Mouse (Mus musculus): ENCODE results near the gene Pard3b. TPM values are rescaled to one million over a fixed set of nuclear protein-coding genes. Genes with fewer than 3 reads are reported as not detected.

The Pard3b gene
- polyA plus RNA-seq, 1 experiment from 2014 or later, result 7.2 TPM

DNA sequence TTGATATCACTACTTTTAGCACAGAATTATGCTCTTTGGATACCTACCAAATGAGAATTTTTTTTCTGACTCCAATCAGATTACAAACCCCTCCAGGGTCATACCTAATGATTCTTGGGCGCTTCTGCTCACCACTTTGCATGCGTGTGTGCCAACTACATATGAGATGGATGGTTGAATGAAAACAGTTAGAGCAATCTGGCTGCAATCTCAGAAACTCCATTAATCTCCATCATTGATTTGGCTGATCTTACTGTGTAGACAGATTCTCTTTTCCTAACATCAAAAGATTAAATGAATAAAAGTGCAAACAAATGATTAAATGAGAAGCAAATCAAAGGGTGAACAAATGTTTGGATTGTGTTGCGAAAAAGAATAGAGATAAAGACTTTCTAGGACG, 615.7 kb downstream of the Pard3b start:
- DNase-seq (ENCODE audit: extremely low spot score, low spot score), result no peak
- WGBS, result 82% methylated on average over 4 of the region's 4 CpGs
- H3K4me3 ChIP-seq, result no peak overlapping the region
- H3K27me3 ChIP-seq (ENCODE audit: poor library complexity, severe bottlenecking), result no peaks in the 10 kb centered on the region
- H3K9me3 ChIP-seq, result no peaks in the 10 kb centered on the region
- H3K36me3 ChIP-seq (replicated peaks), result no peaks in the 10 kb centered on the region
- H3K4me1 ChIP-seq, result no peaks in the 10 kb centered on the region
- no peak overlapping the region for H3K27ac ChIP-seq

DNA sequence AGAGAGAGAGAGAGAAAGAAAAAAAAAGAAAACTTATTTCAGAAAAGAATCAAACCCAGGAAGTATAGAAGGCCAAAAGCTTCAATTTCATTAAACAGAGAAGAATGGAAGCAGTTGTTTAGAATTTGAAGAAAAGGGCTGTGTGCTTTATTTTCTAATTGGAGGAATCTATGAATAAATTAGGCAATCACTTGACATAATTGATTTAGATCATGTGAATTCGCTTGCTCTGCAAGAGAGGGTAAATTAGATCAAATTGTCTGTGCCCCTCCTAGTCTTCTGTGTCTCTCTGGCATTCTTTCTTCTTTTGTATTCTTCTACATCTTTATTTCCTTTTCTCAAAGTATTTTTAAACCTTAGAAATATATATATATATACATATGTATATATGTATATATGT, 616.3 kb downstream of the Pard3b start:
- no peaks in the 10 kb centered on the region for H3K4me1 ChIP-seq
- no peaks in the 10 kb centered on the region for H3K27me3 ChIP-seq (ENCODE audit: poor library complexity, severe bottlenecking)
- H3K27ac ChIP-seq, result no peak overlapping the region
- H3K4me3 ChIP-seq, result no peak overlapping the region
- H3K9me3 ChIP-seq, result no peaks in the 10 kb centered on the region
- DNase-seq (ENCODE audit: extremely low spot score, low spot score), result no peak
- no peaks in the 10 kb centered on the region for H3K36me3 ChIP-seq (replicated peaks)
- WGBS, result 79% methylated on average over 1 of the region's 1 CpGs

DNA sequence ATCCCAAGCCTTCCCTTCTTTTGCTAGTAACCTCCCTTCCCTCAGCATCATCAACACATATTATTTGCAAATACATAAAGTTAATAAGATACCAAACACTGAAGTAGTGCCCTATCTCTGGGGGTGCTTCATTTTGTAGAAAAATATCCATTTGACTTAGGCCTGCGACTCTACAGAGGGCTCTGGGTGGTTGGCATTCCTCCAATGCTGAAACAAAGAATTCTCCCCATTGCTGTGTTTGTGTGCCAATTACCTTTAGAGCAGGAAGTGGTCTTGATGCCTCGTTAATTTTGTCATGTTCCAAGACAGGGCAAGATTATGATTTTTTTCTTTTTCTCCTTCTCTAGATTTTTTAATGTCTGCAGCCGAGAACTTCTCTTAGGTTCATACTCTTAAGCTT, 637.8 kb downstream of the Pard3b start:
- Histone ChIP-seq H3K36me3 (replicated peaks) (no peaks in the 10 kb centered on the region), H3K9me3 (no peaks in the 10 kb centered on the region), H3K27ac (no peak overlapping the region), H3K4me3 (no peak overlapping the region), H3K27me3 (ENCODE audit: poor library complexity, severe bottlenecking) (no peaks in the 10 kb centered on the region), H3K4me1 (peaks cover 7% of the 10 kb centered on the region)
- WGBS, result 79% methylated on average over 3 of the region's 3 CpGs
- no peak for DNase-seq (ENCODE audit: extremely low spot score, low spot score)

DNA sequence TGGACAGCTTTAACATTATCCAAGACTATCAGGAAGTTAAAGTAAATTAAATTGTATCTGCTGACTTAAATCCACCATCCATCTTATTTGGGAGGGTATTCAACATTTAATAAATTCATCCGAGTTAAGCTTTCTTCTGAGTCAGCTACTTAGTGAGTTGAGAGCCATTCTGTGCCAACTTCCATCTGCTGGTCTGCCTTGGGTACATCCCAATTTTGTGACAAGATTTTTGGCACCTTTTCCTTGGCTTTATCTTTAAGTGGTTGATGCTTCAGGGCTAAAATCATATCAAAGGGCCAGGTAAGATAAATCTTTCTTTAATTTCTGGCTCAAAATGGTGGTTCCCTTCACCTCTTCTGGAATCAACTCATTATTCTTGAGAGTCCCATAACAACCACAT, 640.0 kb downstream of the Pard3b start:
- 88% methylated on average over 1 of the region's 1 CpGs for WGBS
- H3K36me3 ChIP-seq (replicated peaks), result no peaks in the 10 kb centered on the region
- H3K9me3 ChIP-seq, result no peaks in the 10 kb centered on the region
- H3K4me3 ChIP-seq, result no peak overlapping the region
- H3K4me1 ChIP-seq, result no peaks in the 10 kb centered on the region
- no peak for DNase-seq (ENCODE audit: extremely low spot score, low spot score)
- H3K27me3 ChIP-seq (ENCODE audit: poor library complexity, severe bottlenecking), result no peaks in the 10 kb centered on the region
- H3K27ac ChIP-seq, result no peak overlapping the region

DNA sequence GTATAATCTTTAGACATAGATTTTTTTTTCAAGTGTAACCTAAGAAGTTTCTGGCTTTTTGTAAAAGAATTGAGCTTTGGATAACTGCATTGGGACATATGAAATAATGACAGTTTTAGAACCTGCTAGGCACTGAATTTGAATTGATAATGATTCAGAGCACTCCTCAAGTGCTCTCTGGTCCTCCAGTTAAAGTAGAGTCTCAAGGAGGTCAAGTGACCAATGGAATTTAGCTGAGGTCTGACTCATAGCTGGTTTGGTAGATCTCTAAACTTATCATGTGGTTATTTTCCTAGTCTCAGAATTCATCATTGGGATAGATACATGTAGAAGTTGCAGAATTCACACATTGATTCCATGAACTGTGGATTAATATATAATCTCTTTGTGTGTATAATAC, 642.0 kb downstream of the Pard3b start:
- no peak for DNase-seq (ENCODE audit: extremely low spot score, low spot score)
- no peaks in the 10 kb centered on the region for H3K9me3 ChIP-seq
- H3K36me3 ChIP-seq (replicated peaks), result no peaks in the 10 kb centered on the region
- H3K4me3 ChIP-seq, result no peak overlapping the region
- H3K4me1 ChIP-seq, result no peaks in the 10 kb centered on the region
- H3K27me3 ChIP-seq (ENCODE audit: poor library complexity, severe bottlenecking), result no peaks in the 10 kb centered on the region
- H3K27ac ChIP-seq, result no peak overlapping the region

DNA sequence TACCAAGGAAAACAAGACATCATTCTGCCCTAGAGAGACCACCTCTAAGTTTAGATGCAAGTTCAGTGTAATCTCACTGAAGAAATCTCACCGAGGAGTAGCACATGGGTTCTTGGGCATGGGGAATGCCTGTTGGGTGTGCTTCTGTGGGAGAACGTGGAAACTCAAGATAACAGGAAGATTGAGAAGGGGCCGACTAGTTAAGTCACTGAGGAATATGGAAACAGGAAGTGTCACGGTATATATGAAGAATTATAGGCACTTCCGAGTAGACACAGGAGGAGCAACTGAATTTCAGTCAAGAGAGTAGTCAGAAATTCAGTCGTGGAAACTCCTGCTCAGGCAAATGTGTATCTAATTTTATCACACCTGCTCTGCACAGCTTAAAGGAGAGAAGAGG, 644.2 kb downstream of the Pard3b start:
- no peaks in the 10 kb centered on the region for H3K9me3 ChIP-seq

DNA sequence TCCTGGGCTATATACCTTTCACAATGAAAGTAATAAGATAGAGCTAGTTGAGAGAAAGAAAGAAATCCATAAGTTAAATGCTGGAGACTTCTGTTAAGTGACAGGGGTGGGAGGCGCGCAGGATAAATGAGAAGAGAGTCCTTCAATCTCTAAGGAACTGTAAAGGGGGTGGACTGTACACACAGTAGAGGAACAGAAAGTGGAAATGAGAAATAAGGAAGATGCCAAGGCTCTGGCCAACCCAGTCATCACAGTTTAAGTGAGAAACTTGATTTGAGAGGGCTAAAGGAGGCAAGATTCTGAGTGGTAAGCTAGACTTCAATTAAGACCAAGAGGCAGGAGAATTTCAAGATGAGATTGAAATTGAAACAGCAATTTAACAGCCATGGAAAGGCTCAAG, 645.0 kb downstream of the Pard3b start:
- 96% methylated on average over 2 of the region's 2 CpGs for WGBS
- no peaks in the 10 kb centered on the region for H3K36me3 ChIP-seq (replicated peaks)
- DNase-seq (ENCODE audit: extremely low spot score, low spot score), result no peak
- no peak overlapping the region for H3K27ac ChIP-seq
- H3K9me3 ChIP-seq, result no peaks in the 10 kb centered on the region
- no peaks in the 10 kb centered on the region for H3K27me3 ChIP-seq (ENCODE audit: poor library complexity, severe bottlenecking)
- no peak overlapping the region for H3K4me3 ChIP-seq
- no peaks in the 10 kb centered on the region for H3K4me1 ChIP-seq

More for the DNA sequence above, 644.2 kb downstream of the Pard3b start:
- Histone ChIP-seq H3K4me3 (no peak overlapping the region), H3K36me3 (replicated peaks) (no peaks in the 10 kb centered on the region), H3K27me3 (ENCODE audit: poor library complexity, severe bottlenecking) (no peaks in the 10 kb centered on the region), H3K4me1 (no peaks in the 10 kb centered on the region), H3K27ac (no peak overlapping the region)
- no peak for DNase-seq (ENCODE audit: extremely low spot score, low spot score)
- 88% methylated on average over 6 of the region's 6 CpGs for WGBS

DNA sequence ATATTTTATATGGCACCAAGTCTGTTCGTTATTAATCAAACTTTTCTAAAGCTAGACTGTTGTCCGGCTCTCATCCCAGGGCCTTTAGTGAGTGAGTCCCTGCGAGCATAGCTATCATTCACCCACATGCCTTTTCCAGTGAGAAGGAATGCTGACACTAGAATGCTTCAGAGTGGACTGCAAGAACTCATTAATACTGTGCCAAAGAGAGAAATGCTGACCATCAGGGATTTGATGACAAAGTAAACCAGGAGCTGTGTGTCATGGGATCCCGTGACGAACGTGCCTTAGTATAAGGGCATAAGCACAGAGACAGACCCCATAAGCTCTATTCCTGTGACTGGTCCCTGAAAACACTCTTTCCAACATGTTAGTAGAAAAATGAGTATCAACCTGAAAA, 670.8 kb downstream of the Pard3b start:
- H3K9me3 ChIP-seq, result no peaks in the 10 kb centered on the region
- no peak for DNase-seq (ENCODE audit: extremely low spot score, low spot score)
- WGBS, result 87% methylated on average over 6 of the region's 6 CpGs
- no peaks in the 10 kb centered on the region for H3K36me3 ChIP-seq (replicated peaks)
- H3K27me3 ChIP-seq (ENCODE audit: poor library complexity, severe bottlenecking), result no peaks in the 10 kb centered on the region
- no peak overlapping the region for H3K4me3 ChIP-seq
- peaks cover 5% of the 10 kb centered on the region; the same call in 1 of the 2 replicates for H3K4me1 ChIP-seq
- H3K27ac ChIP-seq, result no peak overlapping the region

DNA sequence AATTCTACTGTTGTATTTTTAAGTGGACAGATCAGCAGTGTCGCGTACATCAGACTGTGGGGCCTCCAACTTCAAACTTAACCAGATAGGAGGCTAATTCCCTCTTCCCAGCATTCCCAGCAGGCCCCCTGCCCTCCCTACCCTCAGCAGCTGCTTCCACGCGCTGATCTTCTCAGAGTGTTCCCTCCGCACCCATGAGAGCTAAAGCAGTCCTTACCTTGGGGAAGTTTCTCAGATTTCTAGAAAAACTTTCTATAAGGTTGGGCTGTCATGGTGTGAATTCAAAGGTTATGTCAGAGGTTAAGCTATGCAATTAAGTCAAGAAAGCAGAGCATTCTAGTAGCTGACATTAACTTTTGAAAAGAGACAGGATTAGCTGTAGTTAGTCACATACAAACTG, 686.6 kb downstream of the Pard3b start:
- H3K9me3 ChIP-seq, result no peaks in the 10 kb centered on the region; the same call in 1 of the 2 replicates
- peak; percentile 36 for DNase-seq (ENCODE audit: extremely low spot score, low spot score)
- 10% methylated on average over 5 of the region's 5 CpGs for WGBS

DNA sequence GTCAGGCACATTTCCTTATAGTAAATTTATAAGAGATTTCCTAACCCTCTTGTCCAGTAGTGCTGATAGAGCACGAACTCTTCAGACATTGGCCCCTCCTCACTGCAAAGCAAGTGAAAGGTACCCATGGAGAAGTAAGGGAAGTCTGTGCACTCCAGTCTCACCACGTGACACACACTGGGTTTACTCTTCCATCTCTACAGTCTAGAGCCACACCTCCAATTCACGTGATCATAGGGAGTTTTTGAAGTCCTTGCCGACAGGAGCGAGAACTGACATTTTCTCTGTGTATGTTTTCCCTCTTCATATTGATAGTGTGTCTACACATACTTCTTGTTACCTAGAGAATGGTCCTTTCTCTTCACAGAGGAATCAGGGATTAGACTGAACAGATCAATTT, 689.1 kb downstream of the Pard3b start:
- Histone ChIP-seq H3K9me3 (no peaks in the 10 kb centered on the region; the same call in 1 of the 2 replicates), H3K27ac (no peak overlapping the region), H3K36me3 (replicated peaks) (no peaks in the 10 kb centered on the region), H3K4me1 (peaks cover 24% of the 10 kb centered on the region), H3K4me3 (no peak overlapping the region), H3K27me3 (ENCODE audit: poor library complexity, severe bottlenecking) (peaks cover 61% of the 10 kb centered on the region)
- 86% methylated on average over 5 of the region's 5 CpGs for WGBS
- no peak for DNase-seq (ENCODE audit: extremely low spot score, low spot score)

More for the DNA sequence above, 686.6 kb downstream of the Pard3b start:
- H3K27ac ChIP-seq, result no peak overlapping the region
- H3K36me3 ChIP-seq (replicated peaks), result no peaks in the 10 kb centered on the region
- H3K4me1 ChIP-seq, result peaks cover 24% of the 10 kb centered on the region
- H3K27me3 ChIP-seq (ENCODE audit: poor library complexity, severe bottlenecking), result peaks cover 63% of the 10 kb centered on the region
- no peak overlapping the region for H3K4me3 ChIP-seq

DNA sequence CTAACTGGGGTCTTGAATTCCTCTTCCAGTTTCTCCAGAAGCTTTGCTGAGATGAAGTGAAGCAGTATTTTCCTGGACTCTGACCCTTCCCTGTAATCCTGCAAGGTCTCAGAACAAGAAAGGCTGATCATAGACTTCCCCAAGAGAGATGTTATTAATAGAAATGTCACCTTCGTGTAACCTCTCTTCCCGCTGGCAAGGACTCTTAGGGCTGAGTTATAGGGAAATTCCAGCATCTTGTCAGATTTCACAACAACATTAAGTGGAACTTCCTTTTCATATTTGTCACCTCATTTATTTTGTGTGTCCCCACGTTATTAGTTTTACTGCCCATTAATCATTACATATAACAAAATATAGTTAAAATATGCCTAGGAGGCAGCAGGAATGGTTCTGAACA, 690.2 kb downstream of the Pard3b start:
- DNase-seq (ENCODE audit: extremely low spot score, low spot score), result no peak
- Histone ChIP-seq H3K4me3 (no peak overlapping the region), H3K9me3 (no peaks in the 10 kb centered on the region; the same call in 1 of the 2 replicates), H3K27me3 (ENCODE audit: poor library complexity, severe bottlenecking) (peaks cover 69% of the 10 kb centered on the region), H3K36me3 (replicated peaks) (no peaks in the 10 kb centered on the region), H3K27ac (no peak overlapping the region), H3K4me1 (peaks cover 24% of the 10 kb centered on the region)
- 79% methylated on average over 3 of the region's 3 CpGs for WGBS

DNA sequence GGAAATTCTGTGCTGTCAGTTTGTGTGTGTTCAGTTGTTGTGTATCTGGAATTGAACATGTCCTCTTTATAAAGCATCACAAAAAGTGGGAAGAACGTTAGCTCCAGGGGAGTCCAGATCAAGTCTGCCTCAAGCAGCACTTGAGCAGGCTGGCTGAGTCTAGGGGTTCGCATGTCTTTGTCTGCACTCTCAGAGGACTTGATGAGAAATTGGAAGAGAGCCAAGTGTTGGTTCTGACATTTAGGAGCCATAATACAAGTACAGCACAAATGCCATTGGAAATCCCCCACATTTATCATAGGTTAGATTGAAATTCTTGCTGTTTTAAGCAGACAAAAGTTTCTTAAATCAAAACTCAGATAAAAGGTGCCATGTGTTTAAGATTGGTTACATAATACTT, 694.4 kb downstream of the Pard3b start:
- Histone ChIP-seq H3K27me3 (ENCODE audit: poor library complexity, severe bottlenecking) (peaks cover 48% of the 10 kb centered on the region), H3K9me3 (no peaks in the 10 kb centered on the region), H3K27ac (no peak overlapping the region), H3K36me3 (replicated peaks) (no peaks in the 10 kb centered on the region), H3K4me1 (peaks cover 4% of the 10 kb centered on the region), H3K4me3 (no peak overlapping the region)
- WGBS, result 77% methylated on average over 2 of the region's 2 CpGs
- no peak for DNase-seq (ENCODE audit: extremely low spot score, low spot score)

DNA sequence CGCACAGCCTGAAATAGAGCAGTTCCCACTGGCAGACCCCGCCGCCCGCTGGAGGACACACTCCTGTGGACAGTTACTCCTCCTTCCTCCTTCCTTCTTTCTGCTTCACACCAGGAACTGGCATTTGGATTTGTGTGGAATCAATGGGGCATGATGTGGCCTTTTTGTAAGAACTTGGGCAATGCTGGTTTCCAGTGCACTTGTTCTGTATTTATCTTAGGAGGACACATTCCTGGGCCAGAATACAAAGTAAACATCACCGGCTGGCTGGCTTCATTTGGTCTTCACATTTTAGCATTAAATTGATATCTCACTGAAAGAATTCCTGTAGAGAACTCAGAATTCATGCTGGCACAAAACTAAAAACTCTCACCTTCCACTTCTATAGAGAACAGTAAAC, 695.6 kb downstream of the Pard3b start:
- peaks cover 4% of the 10 kb centered on the region for H3K4me1 ChIP-seq
- peaks cover 36% of the 10 kb centered on the region for H3K27me3 ChIP-seq (ENCODE audit: poor library complexity, severe bottlenecking)
- H3K9me3 ChIP-seq, result no peaks in the 10 kb centered on the region
- WGBS, result 73% methylated on average over 5 of the region's 5 CpGs
- no peak for DNase-seq (ENCODE audit: extremely low spot score, low spot score)
- H3K4me3 ChIP-seq, result no peak overlapping the region
- H3K27ac ChIP-seq, result no peak overlapping the region
- H3K36me3 ChIP-seq (replicated peaks), result no peaks in the 10 kb centered on the region

DNA sequence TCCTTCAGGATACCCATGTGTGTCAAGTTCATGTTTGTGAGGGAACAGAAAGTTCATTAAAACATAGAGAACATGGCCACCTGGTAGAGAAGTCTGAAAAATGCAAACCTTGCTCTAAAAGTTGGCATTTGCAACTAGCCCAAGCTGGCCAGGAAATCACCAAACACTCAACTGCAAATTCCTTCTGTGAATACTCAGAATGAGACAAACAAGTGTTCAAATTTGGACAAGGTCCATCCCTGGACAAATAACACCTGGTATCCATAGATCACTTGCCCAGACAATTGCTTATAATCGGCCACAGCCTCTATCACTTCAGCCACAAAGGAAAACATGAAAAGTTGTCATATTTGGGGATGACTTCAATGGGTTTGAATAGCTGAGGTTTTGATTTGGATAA, 701.6 kb downstream of the Pard3b start:
- Histone ChIP-seq H3K36me3 (replicated peaks) (no peaks in the 10 kb centered on the region), H3K27ac (no peak overlapping the region), H3K4me1 (peaks cover 12% of the 10 kb centered on the region), H3K4me3 (no peak overlapping the region), H3K9me3 (no peaks in the 10 kb centered on the region), H3K27me3 (ENCODE audit: poor library complexity, severe bottlenecking) (peaks cover 19% of the 10 kb centered on the region)
- WGBS, result 93% methylated on average over 1 of the region's 1 CpGs
- DNase-seq (ENCODE audit: extremely low spot score, low spot score), result no peak
